Mouse (Mus musculus): ENCODE results near the gene 4930470P17Rik. TPM values are rescaled to one million over a fixed set of nuclear protein-coding genes. Genes with fewer than 3 reads are reported as not detected.

Gene 4930470P17Rik
- not detected in 2 replicates for polyA plus RNA-seq (2014; fragmentation: Nextera tagmentation; extraction: Ambion mirVana)

GRCm38 (mm10) chr2:170601917-170602316, at the start of gene 4930470P17Rik:
TSS of gene 4930470P17Rik (minus strand) at chr2:170602017.
- Histone ChIP-seq H3K9ac (ENCODE audit: low read depth, low read length) (no peak within 1 kb of the TSS), H3K27me3 (replicated peaks; ENCODE audit: control insufficient read depth, insufficient read depth, low read length) (no peaks in the 10 kb centered on the region), H3K4me3 (ENCODE audit: low read depth, low read length) (no peak within 1 kb of the TSS), H3K27ac (ENCODE audit: low read depth, low read length) (no peak within 1 kb of the TSS), H3K9me3 (ENCODE audit: control insufficient read depth, low read length) (no peaks in the 10 kb centered on the region), H3K36me3 (ENCODE audit: control insufficient read depth, insufficient read depth, low read length) (no peaks in the 10 kb centered on the region), H3K4me1 (replicated peaks; ENCODE audit: control insufficient read depth, insufficient read depth, low read length) (no peaks in the 10 kb centered on the region), H3K4me2 (no peak within 1 kb of the TSS)
- WGBS: 76% methylated on average over 9 of the region's 9 CpGs
- no peak for ATAC-seq (replicated peaks; ENCODE audit: low FRiP score)
- no peak for DNase-seq (ENCODE audit: low spot score)

GRCm38 (mm10) chr2:170651483-170651882, 49.7 kb upstream of the 4930470P17Rik start:
- no peaks in the 10 kb centered on the region for H3K4me1 ChIP-seq (replicated peaks; ENCODE audit: control insufficient read depth, insufficient read depth, low read length)
- no peak overlapping the region for H3K9ac ChIP-seq (ENCODE audit: low read depth, low read length)
- WGBS: 96% methylated on average over 1 of the region's 1 CpGs
- H3K4me2 ChIP-seq: no peak overlapping the region
- H3K27me3 ChIP-seq (replicated peaks; ENCODE audit: control insufficient read depth, insufficient read depth, low read length): no peaks in the 10 kb centered on the region
- H3K4me3 ChIP-seq (ENCODE audit: low read depth, low read length): no peak overlapping the region
- no peaks in the 10 kb centered on the region for H3K36me3 ChIP-seq (ENCODE audit: control insufficient read depth, insufficient read depth, low read length)
- ATAC-seq (replicated peaks; ENCODE audit: low FRiP score) (no peak), DNase-seq (ENCODE audit: low spot score) (no peak)
- no peaks in the 10 kb centered on the region for H3K9me3 ChIP-seq (ENCODE audit: control insufficient read depth, low read length)
- no peak overlapping the region for H3K27ac ChIP-seq (ENCODE audit: low read depth, low read length)

DNA sequence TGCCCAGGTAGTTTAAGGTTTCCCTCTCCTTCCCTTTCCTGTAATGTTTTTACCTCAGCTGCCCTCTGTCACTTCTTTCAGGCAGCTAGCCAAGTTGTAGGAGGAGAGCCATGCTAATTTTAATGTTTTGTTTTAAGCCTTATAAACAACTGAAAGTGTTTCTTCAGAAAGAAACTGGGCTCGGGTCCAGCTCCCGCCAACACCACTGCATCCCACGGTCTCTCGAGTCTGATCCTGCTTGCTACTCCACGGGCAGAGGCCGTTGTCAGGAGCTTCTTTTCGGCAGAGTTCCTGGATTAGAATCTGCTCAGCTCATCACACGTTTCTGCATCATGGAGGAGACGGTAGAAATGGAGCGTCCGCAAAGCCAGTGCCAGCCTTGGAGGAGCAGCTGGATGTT, 46.7 kb upstream of the 4930470P17Rik start:
- Histone ChIP-seq H3K4me3 (ENCODE audit: low read depth, low read length) (no peak overlapping the region), H3K36me3 (ENCODE audit: control insufficient read depth, insufficient read depth, low read length) (no peaks in the 10 kb centered on the region), H3K27me3 (replicated peaks; ENCODE audit: control insufficient read depth, insufficient read depth, low read length) (no peaks in the 10 kb centered on the region), H3K4me1 (replicated peaks; ENCODE audit: control insufficient read depth, insufficient read depth, low read length) (no peaks in the 10 kb centered on the region), H3K27ac (ENCODE audit: low read depth, low read length) (no peak overlapping the region), H3K9ac (ENCODE audit: low read depth, low read length) (no peak overlapping the region), H3K4me2 (no peak overlapping the region), H3K9me3 (ENCODE audit: control insufficient read depth, low read length) (no peaks in the 10 kb centered on the region)
- DNase-seq (ENCODE audit: low spot score) (no peak), ATAC-seq (replicated peaks; ENCODE audit: low FRiP score) (no peak)
- WGBS: 85% methylated on average over 11 of the region's 11 CpGs

DNA sequence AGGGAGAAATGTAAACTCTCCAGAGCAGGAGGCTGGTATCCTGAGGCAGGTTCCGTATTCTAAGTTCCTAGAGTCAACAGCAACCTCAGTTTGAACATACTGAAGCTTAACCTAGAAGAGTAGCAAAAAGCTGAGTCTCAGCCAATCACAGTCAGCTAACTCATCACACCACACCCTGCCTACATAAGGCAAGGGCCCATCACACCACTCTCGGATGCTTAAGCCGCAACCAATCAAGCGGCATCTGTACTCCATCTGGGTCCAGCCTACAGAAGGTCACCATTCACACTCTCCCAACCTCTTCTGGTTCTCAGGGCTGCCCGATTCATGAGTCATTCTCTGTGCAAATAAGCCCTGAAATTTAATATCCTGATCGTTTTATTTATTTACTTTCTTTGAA, 44.4 kb upstream of the 4930470P17Rik start:
- DNase-seq (ENCODE audit: low spot score): no peak
- ATAC-seq (replicated peaks; ENCODE audit: low FRiP score): no peak
- no peak overlapping the region for H3K4me3 ChIP-seq (ENCODE audit: low read depth, low read length)
- 83% methylated on average over 6 of the region's 6 CpGs for WGBS
- H3K36me3 ChIP-seq (ENCODE audit: control insufficient read depth, insufficient read depth, low read length): no peaks in the 10 kb centered on the region
- no peak overlapping the region for H3K4me2 ChIP-seq
- H3K27me3 ChIP-seq (replicated peaks; ENCODE audit: control insufficient read depth, insufficient read depth, low read length): no peaks in the 10 kb centered on the region
- no peak overlapping the region for H3K27ac ChIP-seq (ENCODE audit: low read depth, low read length)
- H3K9me3 ChIP-seq (ENCODE audit: control insufficient read depth, low read length): no peaks in the 10 kb centered on the region
- no peak overlapping the region for H3K9ac ChIP-seq (ENCODE audit: low read depth, low read length)
- no peaks in the 10 kb centered on the region for H3K4me1 ChIP-seq (replicated peaks; ENCODE audit: control insufficient read depth, insufficient read depth, low read length)

DNA sequence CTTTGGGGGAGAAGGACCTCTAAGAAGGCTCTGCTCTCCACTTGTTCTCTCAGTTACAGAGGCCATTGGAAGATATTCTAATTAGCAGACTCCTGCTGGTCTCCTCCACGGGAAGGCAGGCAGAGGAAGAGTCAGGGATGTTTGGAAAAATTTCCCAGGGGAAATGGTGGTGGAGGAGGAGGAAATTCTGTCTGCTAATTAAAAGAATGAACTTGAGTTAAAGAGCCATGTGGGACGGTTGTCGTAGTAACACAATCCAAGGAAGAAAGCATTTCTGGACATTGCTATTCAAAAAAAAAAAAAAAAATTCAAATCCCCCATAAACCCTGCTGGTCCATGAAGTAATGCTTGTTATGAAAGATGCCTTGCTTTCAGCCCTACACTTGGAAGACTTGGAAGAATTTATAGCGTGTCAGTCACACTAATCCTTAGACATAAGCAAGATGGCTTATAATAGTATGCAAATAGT, 40.6 kb upstream of the 4930470P17Rik start:
- Histone ChIP-seq H3K9ac (ENCODE audit: low read depth, low read length) (no peak overlapping the region), H3K4me3 (ENCODE audit: low read depth, low read length) (no peak overlapping the region), H3K9me3 (ENCODE audit: control insufficient read depth, low read length) (no peaks in the 10 kb centered on the region), H3K27me3 (replicated peaks; ENCODE audit: control insufficient read depth, insufficient read depth, low read length) (no peaks in the 10 kb centered on the region), H3K36me3 (ENCODE audit: control insufficient read depth, insufficient read depth, low read length) (no peaks in the 10 kb centered on the region), H3K4me1 (replicated peaks; ENCODE audit: control insufficient read depth, insufficient read depth, low read length) (no peaks in the 10 kb centered on the region), H3K4me2 (no peak overlapping the region), H3K27ac (ENCODE audit: low read depth, low read length) (no peak overlapping the region)
- ATAC-seq (replicated peaks; ENCODE audit: low FRiP score): no peak
- DNase-seq (ENCODE audit: low spot score): no peak
- WGBS: 53% methylated on average over 4 of the region's 4 CpGs

- Histone ChIP-seq H3K4me1 (replicated peaks; ENCODE audit: control insufficient read depth, insufficient read depth, low read length) (no peaks in the 10 kb centered on the region), H3K27ac (ENCODE audit: low read depth, low read length) (no peak overlapping the region), H3K4me2 (no peak overlapping the region), H3K36me3 (ENCODE audit: control insufficient read depth, insufficient read depth, low read length) (no peaks in the 10 kb centered on the region), H3K9me3 (ENCODE audit: control insufficient read depth, low read length) (no peaks in the 10 kb centered on the region), H3K27me3 (replicated peaks; ENCODE audit: control insufficient read depth, insufficient read depth, low read length) (no peaks in the 10 kb centered on the region), H3K4me3 (ENCODE audit: low read depth, low read length) (no peak overlapping the region), H3K9ac (ENCODE audit: low read depth, low read length) (no peak overlapping the region)
- 73% methylated on average over 11 of the region's 11 CpGs for WGBS
- ATAC-seq (replicated peaks; ENCODE audit: low FRiP score) (no peak), DNase-seq (ENCODE audit: low spot score) (no peak)
Measured at GRCm38 (mm10) chr2:170640281-170640680, 38.5 kb upstream of the 4930470P17Rik start.

DNA sequence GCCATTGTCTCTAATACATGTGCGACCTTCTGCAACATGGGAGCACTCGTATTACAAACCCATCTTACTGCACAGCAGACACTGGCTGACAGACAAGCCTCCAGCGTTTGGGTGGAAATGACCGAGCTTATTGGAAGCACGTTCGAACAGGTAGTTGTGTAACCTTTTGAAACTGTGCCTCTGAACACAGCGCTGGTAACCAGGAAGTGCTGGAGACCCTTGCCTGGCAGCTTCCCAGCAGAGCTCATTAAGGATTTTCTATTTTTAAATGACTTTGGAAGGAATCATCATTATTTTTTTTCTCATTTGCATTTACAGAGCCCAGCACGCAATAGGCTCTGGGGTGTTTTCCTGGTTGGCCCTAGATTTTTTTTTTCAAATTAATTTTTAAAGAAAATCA, 36.9 kb upstream of the 4930470P17Rik start:
- DNase-seq (ENCODE audit: low spot score): no peak
- H3K9me3 ChIP-seq (ENCODE audit: control insufficient read depth, low read length): no peaks in the 10 kb centered on the region
- no peak overlapping the region for H3K27ac ChIP-seq (ENCODE audit: low read depth, low read length)

DNA sequence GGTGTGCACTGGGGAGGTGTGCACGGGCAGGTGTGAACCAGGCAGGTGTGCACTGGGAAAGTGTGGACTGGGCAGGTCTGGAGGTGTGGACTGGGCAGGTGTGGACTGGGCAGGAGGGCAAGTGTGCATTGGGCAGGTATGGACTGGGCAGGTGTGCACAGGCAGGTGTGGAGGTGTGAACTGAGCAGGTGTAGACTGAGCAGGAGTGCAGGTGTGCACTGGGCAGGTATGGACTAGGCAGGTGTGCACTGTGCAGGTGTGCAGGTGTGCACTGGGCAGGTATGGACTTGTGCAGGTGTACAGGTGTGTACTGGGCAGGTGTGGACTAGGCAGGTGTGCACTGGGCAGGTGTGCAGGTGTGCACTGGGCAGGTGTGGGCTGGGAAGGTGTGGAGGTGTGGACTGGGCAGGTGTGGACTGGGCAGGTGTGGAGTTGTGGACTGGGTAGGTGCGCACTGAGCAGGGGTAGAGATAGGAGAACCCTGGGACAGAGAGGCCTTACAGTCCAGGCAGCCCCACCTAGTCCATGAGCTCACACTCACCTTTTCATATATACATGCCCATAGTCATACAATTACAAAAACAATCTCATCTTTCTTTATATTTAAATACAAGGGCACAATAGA, 31.3 kb upstream of the 4930470P17Rik start:
- Histone ChIP-seq H3K27me3 (replicated peaks; ENCODE audit: control insufficient read depth, insufficient read depth, low read length) (no peaks in the 10 kb centered on the region), H3K4me1 (replicated peaks; ENCODE audit: control insufficient read depth, insufficient read depth, low read length) (no peaks in the 10 kb centered on the region), H3K4me3 (ENCODE audit: low read depth, low read length) (no peak overlapping the region), H3K9me3 (ENCODE audit: control insufficient read depth, low read length) (no peaks in the 10 kb centered on the region; the same call in none of the 2 replicates), H3K9ac (ENCODE audit: low read depth, low read length) (no peak overlapping the region), H3K36me3 (ENCODE audit: control insufficient read depth, insufficient read depth, low read length) (no peaks in the 10 kb centered on the region), H3K27ac (ENCODE audit: low read depth, low read length) (no peak overlapping the region), H3K4me2 (no peak overlapping the region)
- DNase-seq (ENCODE audit: low spot score): no peak
- no peak for ATAC-seq (replicated peaks; ENCODE audit: low FRiP score)
- WGBS: 86% methylated on average over 2 of the region's 2 CpGs

More for the DNA sequence above, 36.9 kb upstream of the 4930470P17Rik start:
- H3K27me3 ChIP-seq (replicated peaks; ENCODE audit: control insufficient read depth, insufficient read depth, low read length): no peaks in the 10 kb centered on the region
- 71% methylated on average over 8 of the region's 8 CpGs for WGBS
- no peaks in the 10 kb centered on the region for H3K4me1 ChIP-seq (replicated peaks; ENCODE audit: control insufficient read depth, insufficient read depth, low read length)
- no peak overlapping the region for H3K4me2 ChIP-seq
- no peak overlapping the region for H3K4me3 ChIP-seq (ENCODE audit: low read depth, low read length)
- no peak overlapping the region for H3K9ac ChIP-seq (ENCODE audit: low read depth, low read length)
- H3K36me3 ChIP-seq (ENCODE audit: control insufficient read depth, insufficient read depth, low read length): no peaks in the 10 kb centered on the region
- ATAC-seq (replicated peaks; ENCODE audit: low FRiP score): no peak

GRCm38 (mm10) chr2:170632386-170632785, 30.6 kb upstream of the 4930470P17Rik start:
- no peak for ATAC-seq (replicated peaks; ENCODE audit: low FRiP score)
- no peak overlapping the region for H3K4me3 ChIP-seq (ENCODE audit: low read depth, low read length)

More at GRCm38 (mm10) chr2:170632386-170632785, 30.6 kb upstream of the 4930470P17Rik start:
- no peak overlapping the region for H3K27ac ChIP-seq (ENCODE audit: low read depth, low read length)
- no peak overlapping the region for H3K9ac ChIP-seq (ENCODE audit: low read depth, low read length)
- no peaks in the 10 kb centered on the region for H3K4me1 ChIP-seq (replicated peaks; ENCODE audit: control insufficient read depth, insufficient read depth, low read length)
- H3K27me3 ChIP-seq (replicated peaks; ENCODE audit: control insufficient read depth, insufficient read depth, low read length): no peaks in the 10 kb centered on the region
- H3K36me3 ChIP-seq (ENCODE audit: control insufficient read depth, insufficient read depth, low read length): no peaks in the 10 kb centered on the region
- H3K9me3 ChIP-seq (ENCODE audit: control insufficient read depth, low read length): no peaks in the 10 kb centered on the region; the same call in none of the 2 replicates
- no peak for DNase-seq (ENCODE audit: low spot score)
- H3K4me2 ChIP-seq: no peak overlapping the region
